Mouse (Mus musculus) thymus, adult 2 months (tissue): ENCODE measurements at regions not wholly inside any gene's neighbourhood (a gene's known extent, or its start where the extent isn't known, plus 50 kb on each side); places are given as distances from the start of the nearest gene placed in this dataset.

Source experiments
- CTCF ChIP-seq: fragments of 200-500 bp; IDR thresholded peaks from 2 replicates; pipeline ENCODE4 v1.5.1; 2012; ENCODE audit warnings: mild to moderate bottlenecking, control low read depth, low read length, moderate library complexity, borderline replicate concordance; ENCODE audit not compliant: control insufficient read depth, poor library complexity, insufficient read depth; ENCODE audit errors: extremely low read depth
- POLR2A ChIP-seq: fragments of 200-500 bp; IDR thresholded peaks from 2 replicates; pipeline ENCODE4 v1.6.1; 2012; ENCODE audit warnings: mild to moderate bottlenecking, low read length, control low read depth, moderate library complexity; ENCODE audit not compliant: control insufficient read depth, poor library complexity, insufficient read depth; ENCODE audit errors: extremely low read depth

DNA sequence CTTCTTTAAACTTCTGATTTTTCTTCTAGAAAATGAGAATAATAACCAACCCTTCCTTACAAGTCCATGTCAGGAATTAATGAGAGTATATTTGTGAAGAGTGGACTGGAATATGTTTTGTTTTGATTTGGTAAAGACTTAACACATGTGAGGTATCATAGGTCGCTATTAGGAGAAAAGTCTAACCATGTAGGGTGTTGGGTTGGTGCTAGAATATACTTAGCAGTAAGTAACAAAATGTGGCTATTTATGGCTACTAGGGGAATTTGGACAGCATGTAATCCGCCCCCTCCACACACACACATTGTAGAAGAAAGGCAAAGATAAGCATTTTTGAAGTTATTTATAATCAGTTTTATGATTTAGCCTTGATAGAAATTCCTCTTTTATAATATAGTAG, 114.5 kb downstream of the Zfp36l1 start:
- TF ChIP-seq POLR2A: no peak
- no peak for TF ChIP-seq CTCF
